Mouse (Mus musculus) neural tube, embryonic 12.5 days (tissue): ENCODE results near the gene Afg3l1. TPM values are rescaled to one million over a fixed set of nuclear protein-coding genes. Genes with fewer than 3 reads are reported as not detected.
"Not testable (repeated sequence)": the region's sequence is repeated elsewhere in the genome, so short reads cannot be mapped to it uniquely, and the experiment has no call there.

Experiments used
- ATAC-seq: fragments of 200-750 bp; cut with Nextera tagmentation; 2 replicates; pipeline ENCODE4 v1.8.0; 2017; ENCODE audit warnings: low read depth, mild to moderate bottlenecking, moderate TSS enrichment, moderate library complexity; ENCODE audit not compliant: low FRiP score
- H3K27ac ChIP-seq: fragments of 300-500 bp; sonication (generic); 2 replicates; pipeline ENCODE4 v1.5.1; 2016
- H3K27me3 ChIP-seq: fragments of 300-500 bp; sonication (generic); replicated peaks from 2 replicates; pipeline ENCODE4 v1.6.1; 2016; ENCODE audit warnings: mild to moderate bottlenecking
- H3K36me3 ChIP-seq: fragments of 300-500 bp; sonication (generic); 2 replicates; pipeline ENCODE4 v1.6.1; 2016; ENCODE audit warnings: mild to moderate bottlenecking
- H3K4me1 ChIP-seq: fragments of 300-500 bp; sonication (generic); 2 replicates; pipeline ENCODE4 v1.6.1; 2016
- H3K4me2 ChIP-seq: fragments of 300-500 bp; sonication (generic); replicated peaks from 2 replicates; pipeline ENCODE4 v1.6.1; 2016; ENCODE audit warnings: mild to moderate bottlenecking
- H3K4me3 ChIP-seq: fragments of 300-500 bp; sonication (generic); 2 replicates; pipeline ENCODE4 v1.5.1; 2016
- H3K9ac ChIP-seq: fragments of 300-500 bp; sonication (generic); 2 replicates; pipeline ENCODE4 v1.6.1; 2016; ENCODE audit warnings: mild to moderate bottlenecking
- H3K9me3 ChIP-seq: fragments of 300-500 bp; sonication (generic); 2 replicates; pipeline ENCODE4 v1.6.1; 2016; ENCODE audit warnings: mild to moderate bottlenecking
- WGBS: fragments of 180-500 bp; shearing (Covaris S2); methylation state at CpG from one replicate; pipeline ENCODE4 v1.1.7; 2016; 5-methylcytosine and 5-hydroxymethylcytosine counted together
- polyA plus RNA-seq: library from polyadenylated mRNA; unstranded; fragments of >200 nt; fragmentation: Nextera tagmentation; extraction: Ambion mirVana; gene quantifications from 2 replicates; pipeline ENCODE4 v1.2.1, GENCODE M21; 2016

Gene Afg3l1
- polyA plus RNA-seq, result 59.8 and 63.3 TPM in 2 replicates

GRCm38 (mm10) chr8:123477737-123478258 is at the start of gene Afg3l1:
Afg3l1 (plus strand) TSS chr8:123477903.
- H3K9me3 ChIP-seq, result no peaks in the 10 kb centered on the region
- peak within 1 kb of the TSS; percentile 86 for H3K27ac ChIP-seq
- peak within 1 kb of the TSS; percentile 84 for H3K9ac ChIP-seq
- H3K4me2 ChIP-seq, result peak within 1 kb of the TSS; percentile 82
- peak within 1 kb of the TSS; percentile 89 for H3K4me3 ChIP-seq
- WGBS, result under 1% methylated on average over 58 of the region's 58 CpGs
- no peaks in the 10 kb centered on the region for H3K27me3 ChIP-seq
- peaks cover 22% of the 10 kb centered on the region for H3K36me3 ChIP-seq
- ATAC-seq, result peak; percentile 94
- peaks cover 18% of the 10 kb centered on the region for H3K4me1 ChIP-seq

GRCm38 (mm10) chr8:123428343-123428893 is 49.3 kb upstream of the Afg3l1 start:
- no peak overlapping the region for H3K4me2 ChIP-seq
- 98% methylated on average over 29 of the region's 29 CpGs for WGBS
- H3K27me3 ChIP-seq, result no peaks in the 10 kb centered on the region
- no peak overlapping the region for H3K9ac ChIP-seq
- H3K4me1 ChIP-seq, result no peaks in the 10 kb centered on the region
- ATAC-seq, result no peak
- no peak overlapping the region for H3K4me3 ChIP-seq
- H3K9me3 ChIP-seq, result peaks cover 60% of the 10 kb centered on the region
- H3K36me3 ChIP-seq, result no peaks in the 10 kb centered on the region
- H3K27ac ChIP-seq, result no peak overlapping the region

- H3K4me2 ChIP-seq, result no peak overlapping the region
- no peak overlapping the region for H3K4me3 ChIP-seq
- H3K9ac ChIP-seq, result no peak overlapping the region
- H3K27me3 ChIP-seq, result no peaks in the 10 kb centered on the region
- no peaks in the 10 kb centered on the region for H3K36me3 ChIP-seq
- no peak overlapping the region for H3K27ac ChIP-seq
- 96% methylated on average over 23 of the region's 23 CpGs for WGBS
- peaks cover 61% of the 10 kb centered on the region for H3K9me3 ChIP-seq
- no peak for ATAC-seq
- H3K4me1 ChIP-seq, result no peaks in the 10 kb centered on the region
These were observed 48.6 kb upstream of the Afg3l1 start for GRCm38 (mm10) chr8:123428939-123429721.

- not testable (repeated sequence) for H3K27ac ChIP-seq, H3K4me3 ChIP-seq, ATAC-seq, H3K27me3 ChIP-seq, H3K9ac ChIP-seq, H3K36me3 ChIP-seq, H3K4me1 ChIP-seq, H3K4me2 ChIP-seq
- H3K9me3 ChIP-seq, result peaks cover 65% of the 10 kb centered on the region
- 97% methylated on average over 15 of the region's 15 CpGs for WGBS
These were observed 48.0 kb upstream of the Afg3l1 start for GRCm38 (mm10) chr8:123429722-123430013.

GRCm38 (mm10) chr8:123430936-123431335 is 46.8 kb upstream of the Afg3l1 start:
- peaks cover 66% of the 10 kb centered on the region for H3K9me3 ChIP-seq
- H3K27me3 ChIP-seq, H3K9ac ChIP-seq, H3K4me3 ChIP-seq, ATAC-seq, H3K4me1 ChIP-seq, H3K27ac ChIP-seq, H3K36me3 ChIP-seq, H3K4me2 ChIP-seq: not testable (repeated sequence)
- WGBS, result 92% methylated on average over 8 of the region's 8 CpGs

- no peaks in the 10 kb centered on the region for H3K36me3 ChIP-seq
- peaks cover 60% of the 10 kb centered on the region for H3K9me3 ChIP-seq
- H3K4me1 ChIP-seq, result no peaks in the 10 kb centered on the region
- H3K4me3 ChIP-seq, result no peak overlapping the region
- no peaks in the 10 kb centered on the region for H3K27me3 ChIP-seq
- no peak overlapping the region for H3K27ac ChIP-seq
- H3K4me2 ChIP-seq, result no peak overlapping the region
- no peak overlapping the region for H3K9ac ChIP-seq
- ATAC-seq, result no peak
- 93% methylated on average over 25 of the region's 25 CpGs for WGBS
These were observed 45.9 kb upstream of the Afg3l1 start for GRCm38 (mm10) chr8:123431616-123432365.

GRCm38 (mm10) chr8:123432381-123432780 is 45.3 kb upstream of the Afg3l1 start:
- H3K9me3 ChIP-seq, result peaks cover 54% of the 10 kb centered on the region
- no peak overlapping the region for H3K4me2 ChIP-seq
- H3K4me1 ChIP-seq, result no peaks in the 10 kb centered on the region
- H3K36me3 ChIP-seq, result no peaks in the 10 kb centered on the region
- no peak for ATAC-seq
- H3K4me3 ChIP-seq, result no peak overlapping the region
- no peak overlapping the region for H3K9ac ChIP-seq
- H3K27ac ChIP-seq, result no peak overlapping the region
- no peaks in the 10 kb centered on the region for H3K27me3 ChIP-seq
- WGBS, result 96% methylated on average over 16 of the region's 16 CpGs

GRCm38 (mm10) chr8:123433241-123433974 is 44.3 kb upstream of the Afg3l1 start:
- peaks cover 44% of the 10 kb centered on the region for H3K9me3 ChIP-seq
- H3K4me1 ChIP-seq, ATAC-seq, H3K9ac ChIP-seq, H3K27me3 ChIP-seq, H3K27ac ChIP-seq, H3K36me3 ChIP-seq, H3K4me2 ChIP-seq, H3K4me3 ChIP-seq: not testable (repeated sequence)
- WGBS, result 96% methylated on average over 47 of the region's 47 CpGs

GRCm38 (mm10) chr8:123441788-123442187 is 35.9 kb upstream of the Afg3l1 start:
- Histone ChIP-seq H3K27ac (no peak overlapping the region), H3K9ac (no peak overlapping the region), H3K4me2 (no peak overlapping the region), H3K4me3 (no peak overlapping the region), H3K9me3 (no peaks in the 10 kb centered on the region), H3K27me3 (no peaks in the 10 kb centered on the region), H3K4me1 (peaks cover 9% of the 10 kb centered on the region; the same call in 1 of the 2 replicates), H3K36me3 (no peaks in the 10 kb centered on the region)
- 95% methylated on average over 2 of the region's 2 CpGs for WGBS
- ATAC-seq, result no peak

- no peak overlapping the region for H3K27ac ChIP-seq
- no peak overlapping the region; the same call in 1 of the 2 replicates for H3K4me3 ChIP-seq
- H3K36me3 ChIP-seq, result no peaks in the 10 kb centered on the region
- ATAC-seq, result no peak; the same call in 1 of the 2 replicates
- H3K27me3 ChIP-seq, result no peaks in the 10 kb centered on the region
- no peaks in the 10 kb centered on the region for H3K9me3 ChIP-seq
- 83% methylated on average over 5 of the region's 5 CpGs for WGBS
- H3K9ac ChIP-seq, result no peak overlapping the region
- H3K4me2 ChIP-seq, result peak overlapping the region; percentile 77; the same call in 1 of the 2 replicates
- H3K4me1 ChIP-seq, result peaks cover 9% of the 10 kb centered on the region; the same call in 1 of the 2 replicates
These were observed 35.4 kb upstream of the Afg3l1 start for GRCm38 (mm10) chr8:123442351-123442750.

GRCm38 (mm10) chr8:123442871-123443575 is 34.7 kb upstream of the Afg3l1 start:
- H3K4me2 ChIP-seq, result peak overlapping the region; percentile 77
- no peaks in the 10 kb centered on the region for H3K9me3 ChIP-seq
- peaks cover 9% of the 10 kb centered on the region; the same call in 1 of the 2 replicates for H3K4me1 ChIP-seq
- H3K36me3 ChIP-seq, result no peaks in the 10 kb centered on the region
- H3K27me3 ChIP-seq, result no peaks in the 10 kb centered on the region
- H3K9ac ChIP-seq, result peak overlapping the region; percentile 74
- peak overlapping the region; percentile 61 for H3K4me3 ChIP-seq
- WGBS, result 1% methylated on average over 41 of the region's 41 CpGs
- peak; percentile 95 for ATAC-seq
- H3K27ac ChIP-seq, result peak overlapping the region; percentile 53; the same call in 1 of the 2 replicates
